Mouse (Mus musculus) adrenal gland, postnatal 10 days (tissue): ENCODE measurements at regions not wholly inside any gene's neighbourhood (a gene's known extent, or its start where the extent isn't known, plus 50 kb on each side); places are given as distances from the start of the nearest gene placed in this dataset.
"Not testable (repeated sequence)": the region's sequence is repeated elsewhere in the genome, so short reads cannot be mapped to it uniquely, and the experiment has no call there.

Experiments used
- DNase-seq: peaks from one replicate; pipeline ENCODE4 v3.0.0; 2021; ENCODE audit warnings: mixed read lengths

DNA sequence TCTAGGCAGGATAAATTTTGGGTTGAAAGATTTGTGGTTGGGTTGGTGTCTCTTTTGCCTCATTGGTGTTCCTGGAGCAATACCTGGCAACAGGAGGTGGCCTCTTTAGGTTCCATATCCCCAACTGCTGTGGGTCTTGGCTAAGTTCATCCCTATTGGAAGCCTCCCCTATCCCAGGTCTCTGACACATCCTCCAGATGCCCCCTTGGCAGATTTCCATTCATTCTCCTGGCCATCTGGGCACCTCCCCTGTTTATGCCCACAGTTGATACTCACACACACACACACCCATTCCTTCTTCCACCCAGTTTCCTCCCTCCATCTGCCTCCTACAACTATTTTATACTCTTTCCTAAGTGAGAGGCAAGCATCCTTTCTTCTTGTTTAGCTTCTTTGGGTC is 984.9 kb upstream of the Gm12353 start:
- DNase-seq = no peak

DNA sequence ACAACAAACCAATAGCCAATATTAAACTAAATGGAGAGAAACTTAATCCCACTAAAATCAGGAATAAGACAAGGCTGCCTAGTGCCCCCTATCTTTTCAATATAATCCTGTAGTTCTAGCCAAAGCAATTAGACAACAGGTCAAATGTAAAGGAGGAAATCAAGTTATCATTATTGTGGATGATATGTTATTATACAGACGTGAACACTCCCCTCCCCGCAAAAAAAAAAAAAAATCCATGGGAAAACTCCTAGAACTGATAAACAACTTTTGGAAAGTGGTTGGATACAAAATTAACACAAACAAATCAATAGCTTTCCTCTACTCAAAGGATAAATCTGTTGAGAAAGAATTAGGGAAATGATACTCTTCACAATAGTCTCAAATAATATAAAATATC is 966.2 kb upstream of the Gm12353 start:
- DNase-seq = no peak

- DNase-seq = peak; percentile 6
Measured at GRCm38 (mm10) chr4:18649153-18649552, 956.1 kb upstream of the Gm12353 start.

- DNase-seq = no peak
Measured at GRCm38 (mm10) chr4:18685891-18686544, 919.2 kb upstream of the Gm12353 start.

GRCm38 (mm10) chr4:18694076-18694475 is 911.2 kb upstream of the Gm12353 start:
- DNase-seq = no peak

DNA sequence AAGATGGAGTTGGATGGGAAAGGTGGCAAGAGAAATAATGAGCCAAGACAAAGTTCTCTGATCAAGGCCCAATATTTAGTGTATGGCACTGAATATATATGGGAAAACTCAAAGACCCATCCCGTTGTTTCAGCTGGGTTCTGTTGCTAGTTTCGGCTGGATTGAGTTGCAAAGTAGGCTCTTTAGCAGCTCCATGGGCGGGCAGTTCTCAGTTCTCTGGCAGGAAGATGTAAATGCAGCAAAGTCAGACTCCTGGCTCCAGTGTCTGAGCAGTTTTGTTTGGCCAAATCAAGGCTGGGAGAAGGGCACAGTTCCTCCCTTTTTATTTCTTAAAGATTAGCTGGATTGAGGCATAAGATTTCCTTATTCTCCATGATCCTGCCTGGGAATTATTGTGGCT is 909.0 kb upstream of the Gm12353 start:
- DNase-seq = no peak

DNA sequence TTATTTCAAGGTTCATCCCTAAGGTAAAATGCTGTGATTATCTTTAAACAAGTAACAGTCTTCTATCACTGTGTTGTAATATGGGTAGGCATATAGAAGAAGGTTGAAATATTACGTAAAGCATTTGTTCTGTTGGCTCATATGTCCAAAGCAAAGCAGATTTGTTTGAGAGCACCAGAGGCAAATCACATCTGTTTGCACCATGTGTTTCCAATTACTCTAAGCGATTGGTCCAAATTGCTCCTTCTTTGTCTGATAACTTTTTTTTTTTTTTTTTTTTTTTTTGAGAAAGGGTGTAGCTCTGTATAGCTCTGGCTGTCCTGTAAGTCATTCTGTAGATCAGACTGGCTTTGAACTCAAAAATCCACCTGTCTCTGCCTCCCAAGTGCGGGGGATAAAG is 861.0 kb upstream of the Gm12353 start:
- DNase-seq = no peak

- DNase-seq = no peak
Measured at GRCm38 (mm10) chr4:18788398-18788797, 816.9 kb upstream of the Gm12353 start.

- no peak for DNase-seq
Measured at GRCm38 (mm10) chr4:18795740-18796394, 809.4 kb upstream of the Gm12353 start.

GRCm38 (mm10) chr4:18796395-18796740 is 808.9 kb upstream of the Gm12353 start:
- DNase-seq = no peak

- not testable (repeated sequence) for DNase-seq
Measured at GRCm38 (mm10) chr4:18803109-18803508, 802.1 kb upstream of the Gm12353 start.
